Mouse (Mus musculus): ENCODE results near the gene Opn4. TPM values are rescaled to one million over a fixed set of nuclear protein-coding genes. Genes with fewer than 3 reads are reported as not detected.

The Opn4 gene
- polyA plus RNA-seq, 1 experiment from 2014 or later = 4.3 TPM

GRCm38 (mm10) chr14:34541896-34542295, 58.0 kb downstream of the Opn4 start:
- 87% methylated on average over 5 of the region's 5 CpGs for WGBS
- H3K4me3 ChIP-seq = no peak overlapping the region
- ATAC-seq (ENCODE audit: insufficient number of reproducible peaks, low FRiP score) = no peak
- H3K9ac ChIP-seq = no peak overlapping the region
- no peak overlapping the region for H3K4me2 ChIP-seq
- peaks cover 75% of the 10 kb centered on the region for H3K36me3 ChIP-seq
- no peaks in the 10 kb centered on the region for H3K9me3 ChIP-seq (replicated peaks)
- H3K27me3 ChIP-seq (replicated peaks) = no peaks in the 10 kb centered on the region
- H3K4me1 ChIP-seq (replicated peaks) = peaks cover 41% of the 10 kb centered on the region
- H3K27ac ChIP-seq (ENCODE audit: poor library complexity, severe bottlenecking) = no peak overlapping the region

DNA sequence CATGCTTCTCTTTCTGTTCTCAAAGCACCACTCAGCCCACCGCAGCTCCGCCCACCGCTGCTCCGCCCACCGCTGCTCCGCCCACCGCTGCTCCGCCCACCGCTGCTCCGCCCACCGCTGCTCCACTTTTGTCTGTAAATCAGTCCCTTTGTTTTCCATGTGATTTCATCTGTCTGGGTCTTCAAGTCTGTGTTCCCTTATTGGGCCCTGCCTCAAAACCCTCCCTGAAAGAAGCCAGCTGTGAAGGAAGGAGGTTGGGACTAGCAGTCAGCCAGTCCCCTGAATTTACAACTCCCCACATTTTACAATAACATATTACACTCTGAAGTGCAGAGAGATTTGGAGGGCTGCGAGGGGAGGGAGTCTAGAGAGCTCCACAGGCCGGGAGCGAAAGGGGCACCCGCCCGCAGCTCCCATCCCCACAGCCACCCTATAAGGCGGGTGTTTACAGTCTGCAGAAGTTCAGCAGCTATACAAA, 59.2 kb downstream of the Opn4 start:
- Histone ChIP-seq H3K9me3 (replicated peaks) (no peaks in the 10 kb centered on the region), H3K27ac (ENCODE audit: poor library complexity, severe bottlenecking) (peak overlapping the region; percentile 19; the same call in 1 of the 2 replicates), H3K4me1 (replicated peaks) (peaks cover 39% of the 10 kb centered on the region), H3K4me2 (no peak overlapping the region), H3K9ac (no peak overlapping the region), H3K36me3 (peaks cover 80% of the 10 kb centered on the region), H3K27me3 (replicated peaks) (no peaks in the 10 kb centered on the region), H3K4me3 (no peak overlapping the region)
- 30% methylated on average over 17 of the region's 17 CpGs for WGBS
- ATAC-seq (ENCODE audit: insufficient number of reproducible peaks, low FRiP score) = no peak; the same call in 1 of the 2 replicates

Other genes starting within 250 kb of the Opn4 start
- gene Fam25c, start 244.7 kb downstream of the Opn4 start, polyA plus RNA-seq (2016; fragmentation: Nextera tagmentation; extraction: Ambion mirVana) = not detected in 2 replicates
- gene Sncg, start 225.4 kb downstream of the Opn4 start, polyA plus RNA-seq (2016; fragmentation: Nextera tagmentation; extraction: Ambion mirVana) = 1.9 and 2.3 TPM in 2 replicates
- gene Mmrn2, start 224.7 kb downstream of the Opn4 start, polyA plus RNA-seq (2016; fragmentation: Nextera tagmentation; extraction: Ambion mirVana) = 31.3 and 32.0 TPM in 2 replicates
- gene Bmpr1a, start 96.8 kb downstream of the Opn4 start, polyA plus RNA-seq (2016; fragmentation: Nextera tagmentation; extraction: Ambion mirVana) = 53.9 and 58.0 TPM in 2 replicates
- not detected in 2 replicates for gene 9230112D13Rik, start 77.3 kb downstream of the Opn4 start, polyA plus RNA-seq (2016; fragmentation: Nextera tagmentation; extraction: Ambion mirVana)
- 226 and 239 TPM in 2 replicates for gene Ldb3, start 11.5 kb downstream of the Opn4 start, polyA plus RNA-seq (2016; fragmentation: Nextera tagmentation; extraction: Ambion mirVana)
- 24.0 and 25.1 TPM in 2 replicates for gene Wapl, start 73.8 kb upstream of the Opn4 start, polyA plus RNA-seq (2016; fragmentation: Nextera tagmentation; extraction: Ambion mirVana)
- gene Grid1, start 220.0 kb upstream of the Opn4 start, polyA plus RNA-seq (2016; fragmentation: Nextera tagmentation; extraction: Ambion mirVana) = 0.44 and 0.51 TPM in 2 replicates

All from heart, embryonic 12.5 days (tissue).